Mouse (Mus musculus) cerebellum, adult 2 months (tissue): ENCODE measurements around the gene Slc38a10.

ENCODE experiments used
- CTCF ChIP-seq: fragments of 200-500 bp; IDR thresholded peaks from 2 replicates; pipeline ENCODE4 v1.5.1; 2011; ENCODE audit warnings: low read depth, mild to moderate bottlenecking, control low read depth, low read length, moderate library complexity, borderline replicate concordance; ENCODE audit not compliant: insufficient read depth
- POLR2A ChIP-seq: fragments of 200-500 bp; IDR thresholded peaks from 2 replicates; pipeline ENCODE4 v1.6.1; 2011; ENCODE audit warnings: low read length, control low read depth, borderline replicate concordance; ENCODE audit not compliant: insufficient read depth

GRCm38 (mm10) chr11:120065291-120065690, 85.9 kb downstream of the Slc38a10 start:
- TF ChIP-seq CTCF, result peak; percentile 80
- TF ChIP-seq POLR2A, result no peak
